Mouse (Mus musculus): ENCODE results near the gene Hoxb5. TPM values are rescaled to one million over a fixed set of nuclear protein-coding genes. Genes with fewer than 3 reads are reported as not detected.
A peak's percentile ranks its signal among the peaks of the same experiment; 100 is the strongest.

Gene Hoxb5
- polyA plus RNA-seq, 1 experiment from 2014 or later, result 157 TPM

- Histone ChIP-seq H3K36me3 (replicated peaks; ENCODE audit: control insufficient read depth, insufficient read depth) (no peaks in the 10 kb centered on the region), H3K9ac (peak overlapping the region; percentile 97), H3K9me3 (ENCODE audit: control insufficient read depth, low read length) (no peaks in the 10 kb centered on the region), H3K27ac (peak overlapping the region; percentile 99), H3K4me2 (replicated peaks) (peak overlapping the region; percentile 77), H3K4me3 (replicated peaks; ENCODE audit: low read length) (peak overlapping the region; percentile 48), H3K27me3 (ENCODE audit: control insufficient read depth, insufficient read depth, low read length) (peaks cover 89% of the 10 kb centered on the region), H3K4me1 (replicated peaks; ENCODE audit: control insufficient read depth, insufficient read depth, low read length) (no peaks in the 10 kb centered on the region)
- DNase-seq (ENCODE audit: low spot score) (no peak), ATAC-seq (ENCODE audit: low FRiP score) (no peak)
- 11% methylated on average over 5 of the region's 5 CpGs for WGBS
Measured at GRCm38 (mm10) chr11:96321846-96322245, 18.7 kb downstream of the Hoxb5 start.

DNA sequence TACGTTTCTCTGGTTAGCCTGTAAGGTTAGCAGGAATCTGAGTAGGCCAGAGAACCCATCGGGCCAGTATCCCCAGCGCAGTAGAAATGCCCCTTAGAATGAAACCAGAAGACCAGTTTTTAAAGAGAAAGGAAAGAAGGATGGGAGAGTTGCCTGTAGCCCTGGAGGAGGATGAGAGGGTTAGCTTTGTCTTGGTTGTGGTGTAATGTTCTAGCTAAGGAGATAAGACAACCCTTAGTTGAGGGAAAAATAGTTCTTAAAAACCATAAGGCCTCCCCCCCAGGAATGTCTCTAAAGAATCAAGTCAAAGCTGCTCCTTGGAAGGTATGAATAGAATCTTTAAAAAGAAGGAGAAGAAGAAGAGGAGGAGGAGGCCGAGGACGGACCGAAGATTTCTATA is 19.6 kb downstream of the Hoxb5 start:
- H3K27ac ChIP-seq, result peak overlapping the region; percentile 99
- 5% methylated on average over 6 of the region's 6 CpGs for WGBS
- peak overlapping the region; percentile 48 for H3K4me3 ChIP-seq (replicated peaks; ENCODE audit: low read length)
- no peak for DNase-seq (ENCODE audit: low spot score)
- no peaks in the 10 kb centered on the region for H3K4me1 ChIP-seq (replicated peaks; ENCODE audit: control insufficient read depth, insufficient read depth, low read length)
- H3K27me3 ChIP-seq (ENCODE audit: control insufficient read depth, insufficient read depth, low read length), result peaks cover 96% of the 10 kb centered on the region
- H3K36me3 ChIP-seq (replicated peaks; ENCODE audit: control insufficient read depth, insufficient read depth), result no peaks in the 10 kb centered on the region
- peak overlapping the region; percentile 77 for H3K4me2 ChIP-seq (replicated peaks)
- H3K9ac ChIP-seq, result peak overlapping the region; percentile 97
- ATAC-seq (ENCODE audit: low FRiP score), result no peak
- H3K9me3 ChIP-seq (ENCODE audit: control insufficient read depth, low read length), result no peaks in the 10 kb centered on the region

DNA sequence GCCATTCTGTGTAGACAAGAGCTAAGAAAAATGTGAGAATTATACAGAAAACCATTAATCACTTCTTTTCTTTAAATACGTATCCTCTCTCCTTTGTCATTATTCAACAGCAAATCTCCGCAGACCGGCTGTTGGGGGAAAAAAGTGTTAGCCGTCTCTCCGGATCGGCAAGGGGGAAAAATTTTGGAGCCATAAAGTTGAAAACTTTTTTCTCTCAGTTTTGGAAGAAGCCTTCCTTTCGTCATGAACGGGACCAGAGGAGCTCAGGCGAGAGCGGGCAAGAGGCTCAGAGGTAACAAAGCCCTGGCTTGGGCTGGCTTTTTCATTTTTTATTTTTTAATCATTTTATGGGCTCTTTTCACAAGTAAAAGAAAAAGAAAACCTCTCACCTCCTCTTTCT is 20.0 kb downstream of the Hoxb5 start, which contains the start of gene Hoxb3:
Gene Hoxb3 (plus strand): TSS at position 173 of the 400 bp plus-strand sequence.
- peak within 1 kb of the TSS; percentile 99 for H3K27ac ChIP-seq
- ATAC-seq (ENCODE audit: low FRiP score) (no peak), DNase-seq (ENCODE audit: low spot score) (no peak)
- H3K9ac ChIP-seq, result peak within 1 kb of the TSS; percentile 97
- H3K36me3 ChIP-seq (replicated peaks; ENCODE audit: control insufficient read depth, insufficient read depth), result no peaks in the 10 kb centered on the region
- H3K9me3 ChIP-seq (ENCODE audit: control insufficient read depth, low read length), result no peaks in the 10 kb centered on the region
- 3% methylated on average over 10 of the region's 10 CpGs for WGBS
- H3K4me2 ChIP-seq (replicated peaks), result peak within 1 kb of the TSS; percentile 77
- H3K4me3 ChIP-seq (replicated peaks; ENCODE audit: low read length), result peak within 1 kb of the TSS; percentile 48
- peaks cover 96% of the 10 kb centered on the region for H3K27me3 ChIP-seq (ENCODE audit: control insufficient read depth, insufficient read depth, low read length)
- no peaks in the 10 kb centered on the region for H3K4me1 ChIP-seq (replicated peaks; ENCODE audit: control insufficient read depth, insufficient read depth, low read length)

DNA sequence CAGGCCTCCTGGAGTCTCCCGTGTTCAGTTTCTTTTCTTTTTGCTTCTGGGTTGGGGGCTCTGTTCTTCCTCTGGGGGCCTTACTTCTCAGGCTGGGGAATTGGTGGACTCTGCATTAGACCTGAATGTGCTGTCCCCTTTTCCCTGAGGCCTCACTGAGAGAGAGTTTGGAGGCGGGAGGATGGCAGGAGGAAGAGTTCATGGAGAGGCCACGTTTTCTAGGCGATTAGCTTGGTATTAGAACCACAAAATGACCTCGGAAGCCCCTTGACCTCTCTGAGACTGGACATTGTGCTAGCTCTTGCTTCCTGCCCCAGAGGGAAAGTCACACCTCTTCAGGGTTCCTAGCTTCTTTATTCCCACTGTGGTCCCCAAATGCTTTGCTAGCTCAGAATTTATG is 21.0 kb downstream of the Hoxb5 start:
- Histone ChIP-seq H3K36me3 (replicated peaks; ENCODE audit: control insufficient read depth, insufficient read depth) (no peaks in the 10 kb centered on the region), H3K27me3 (ENCODE audit: control insufficient read depth, insufficient read depth, low read length) (peaks cover 96% of the 10 kb centered on the region), H3K9ac (peak overlapping the region; percentile 97), H3K4me3 (replicated peaks; ENCODE audit: low read length) (peak overlapping the region; percentile 48), H3K4me2 (replicated peaks) (peak overlapping the region; percentile 77), H3K4me1 (replicated peaks; ENCODE audit: control insufficient read depth, insufficient read depth, low read length) (no peaks in the 10 kb centered on the region), H3K27ac (peak overlapping the region; percentile 99), H3K9me3 (ENCODE audit: control insufficient read depth, low read length) (no peaks in the 10 kb centered on the region)
- whole genome bisulfite sequencing, result 1% methylated on average over 5 of the region's 5 CpGs
- DNase-seq (ENCODE audit: low spot score), result no peak
- ATAC-seq (ENCODE audit: low FRiP score), result no peak

DNA sequence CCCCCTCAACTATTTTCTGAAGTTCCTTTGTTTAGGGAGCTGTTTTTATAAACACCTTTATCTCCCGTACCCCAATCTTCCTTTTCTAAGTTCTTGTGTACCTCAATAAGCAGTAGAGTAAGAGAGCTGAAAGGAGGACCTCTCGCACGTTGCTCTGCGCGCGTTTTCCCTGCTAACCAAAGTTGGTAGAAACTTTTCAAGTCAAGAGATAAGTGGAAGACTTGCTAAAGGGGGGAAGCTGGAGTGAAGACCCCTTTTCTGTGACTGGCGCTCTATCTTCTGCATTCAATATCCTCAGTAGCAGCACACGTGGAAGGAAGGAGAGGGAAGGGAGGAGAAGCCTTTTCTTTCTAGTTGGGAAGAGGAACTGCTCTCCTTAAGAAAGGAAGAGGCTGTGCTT is 21.8 kb downstream of the Hoxb5 start:
- peak overlapping the region; percentile 99 for H3K27ac ChIP-seq
- no peaks in the 10 kb centered on the region for H3K9me3 ChIP-seq (ENCODE audit: control insufficient read depth, low read length)
- H3K4me2 ChIP-seq (replicated peaks), result peak overlapping the region; percentile 77
- peaks cover 96% of the 10 kb centered on the region for H3K27me3 ChIP-seq (ENCODE audit: control insufficient read depth, insufficient read depth, low read length)
- no peak for ATAC-seq (ENCODE audit: low FRiP score)
- 2% methylated on average over 8 of the region's 8 CpGs for WGBS
- peak overlapping the region; percentile 97 for H3K9ac ChIP-seq
- no peaks in the 10 kb centered on the region for H3K36me3 ChIP-seq (replicated peaks; ENCODE audit: control insufficient read depth, insufficient read depth)
- H3K4me1 ChIP-seq (replicated peaks; ENCODE audit: control insufficient read depth, insufficient read depth, low read length), result no peaks in the 10 kb centered on the region
- no peak for DNase-seq (ENCODE audit: low spot score)
- peak overlapping the region; percentile 48 for H3K4me3 ChIP-seq (replicated peaks; ENCODE audit: low read length)

DNA sequence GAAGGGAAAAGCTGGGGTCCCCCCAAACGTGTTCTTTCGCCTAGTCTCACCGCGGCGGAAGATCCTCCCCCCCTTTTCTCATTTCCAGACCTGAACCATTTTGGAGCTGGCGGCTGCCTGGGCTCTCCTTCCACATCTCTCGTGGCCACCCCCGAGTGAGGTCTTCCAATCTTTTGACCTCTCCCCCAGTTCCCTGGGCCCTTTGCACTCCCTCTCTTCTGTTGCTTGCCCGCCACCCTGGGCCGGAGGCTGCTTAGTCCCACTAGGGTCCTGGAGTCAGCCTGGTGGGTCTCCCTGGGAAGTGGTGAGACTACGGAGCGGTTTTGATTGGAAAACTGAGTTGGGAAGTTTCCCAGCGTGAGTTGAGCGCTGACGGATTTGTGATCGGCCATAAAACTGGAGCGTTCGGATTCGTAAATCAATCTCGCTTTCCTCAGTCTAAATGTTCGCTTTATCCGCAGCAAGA is 22.6 kb downstream of the Hoxb5 start:
- H3K27me3 ChIP-seq (ENCODE audit: control insufficient read depth, insufficient read depth, low read length), result peaks cover 96% of the 10 kb centered on the region
- peak overlapping the region; percentile 77 for H3K4me2 ChIP-seq (replicated peaks)
- peak overlapping the region; percentile 99 for H3K27ac ChIP-seq
- H3K9ac ChIP-seq, result peak overlapping the region; percentile 97
- WGBS, result under 1% methylated on average over 22 of the region's 22 CpGs
- no peaks in the 10 kb centered on the region for H3K4me1 ChIP-seq (replicated peaks; ENCODE audit: control insufficient read depth, insufficient read depth, low read length)
- H3K4me3 ChIP-seq (replicated peaks; ENCODE audit: low read length), result peak overlapping the region; percentile 48
- H3K9me3 ChIP-seq (ENCODE audit: control insufficient read depth, low read length), result no peaks in the 10 kb centered on the region
- no peak for ATAC-seq (ENCODE audit: low FRiP score)
- DNase-seq (ENCODE audit: low spot score), result no peak
- no peaks in the 10 kb centered on the region for H3K36me3 ChIP-seq (replicated peaks; ENCODE audit: control insufficient read depth, insufficient read depth)

DNA sequence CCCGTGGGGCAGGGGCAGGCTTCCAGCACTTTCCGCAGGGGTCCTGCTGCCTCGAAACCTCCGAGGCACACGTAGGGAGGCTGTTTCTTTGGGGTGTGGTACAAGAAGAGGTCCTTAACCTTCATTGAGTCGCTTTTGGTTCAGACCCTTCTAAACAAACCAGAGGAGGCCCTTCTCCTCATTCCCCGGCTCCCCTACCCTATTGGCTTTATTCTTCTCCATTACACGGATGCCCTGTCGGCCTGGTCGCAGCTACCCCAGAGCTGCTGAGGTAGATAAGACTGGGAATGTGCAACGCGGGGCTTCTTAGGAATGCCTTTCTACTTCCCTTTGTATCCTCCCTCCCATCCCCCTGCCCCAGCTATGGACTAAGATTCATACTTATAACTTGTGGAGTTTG is 23.6 kb downstream of the Hoxb5 start:
- Histone ChIP-seq H3K9me3 (ENCODE audit: control insufficient read depth, low read length) (no peaks in the 10 kb centered on the region), H3K9ac (peak overlapping the region; percentile 97), H3K27ac (peak overlapping the region; percentile 99), H3K4me2 (replicated peaks) (peak overlapping the region; percentile 77), H3K27me3 (ENCODE audit: control insufficient read depth, insufficient read depth, low read length) (peaks cover 93% of the 10 kb centered on the region), H3K4me1 (replicated peaks; ENCODE audit: control insufficient read depth, insufficient read depth, low read length) (no peaks in the 10 kb centered on the region), H3K4me3 (replicated peaks; ENCODE audit: low read length) (peak overlapping the region; percentile 48), H3K36me3 (replicated peaks; ENCODE audit: control insufficient read depth, insufficient read depth) (no peaks in the 10 kb centered on the region)
- DNase-seq (ENCODE audit: low spot score) (no peak), ATAC-seq (ENCODE audit: low FRiP score) (no peak)
- WGBS, result 3% methylated on average over 12 of the region's 12 CpGs

DNA sequence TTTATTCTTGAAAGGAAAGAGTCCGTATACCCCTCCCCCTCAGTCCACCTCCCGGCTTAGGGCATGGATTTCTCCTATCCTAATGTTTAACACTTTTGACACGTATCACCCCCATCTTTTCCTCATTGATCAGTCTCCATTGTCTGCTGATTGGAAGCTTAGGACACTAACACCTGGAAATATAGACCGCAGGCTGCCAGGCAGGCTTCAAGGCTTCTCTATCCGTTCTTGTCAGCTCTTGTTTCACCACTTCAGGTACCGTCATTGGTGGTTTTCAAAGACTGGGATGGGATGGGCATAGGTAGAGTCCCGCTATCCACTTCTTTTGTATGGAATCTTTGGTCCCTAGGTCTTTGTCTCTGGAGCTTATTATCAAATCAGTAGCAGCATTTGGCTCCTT is 24.0 kb downstream of the Hoxb5 start:
- Histone ChIP-seq H3K4me1 (replicated peaks; ENCODE audit: control insufficient read depth, insufficient read depth, low read length) (no peaks in the 10 kb centered on the region), H3K36me3 (replicated peaks; ENCODE audit: control insufficient read depth, insufficient read depth) (no peaks in the 10 kb centered on the region), H3K27me3 (ENCODE audit: control insufficient read depth, insufficient read depth, low read length) (peaks cover 88% of the 10 kb centered on the region), H3K9ac (peak overlapping the region; percentile 97), H3K4me2 (replicated peaks) (peak overlapping the region; percentile 77), H3K4me3 (replicated peaks; ENCODE audit: low read length) (peak overlapping the region; percentile 48), H3K9me3 (ENCODE audit: control insufficient read depth, low read length) (no peaks in the 10 kb centered on the region), H3K27ac (peak overlapping the region; percentile 99)
- 5% methylated on average over 7 of the region's 7 CpGs for WGBS
- no peak for DNase-seq (ENCODE audit: low spot score)
- no peak for ATAC-seq (ENCODE audit: low FRiP score)

DNA sequence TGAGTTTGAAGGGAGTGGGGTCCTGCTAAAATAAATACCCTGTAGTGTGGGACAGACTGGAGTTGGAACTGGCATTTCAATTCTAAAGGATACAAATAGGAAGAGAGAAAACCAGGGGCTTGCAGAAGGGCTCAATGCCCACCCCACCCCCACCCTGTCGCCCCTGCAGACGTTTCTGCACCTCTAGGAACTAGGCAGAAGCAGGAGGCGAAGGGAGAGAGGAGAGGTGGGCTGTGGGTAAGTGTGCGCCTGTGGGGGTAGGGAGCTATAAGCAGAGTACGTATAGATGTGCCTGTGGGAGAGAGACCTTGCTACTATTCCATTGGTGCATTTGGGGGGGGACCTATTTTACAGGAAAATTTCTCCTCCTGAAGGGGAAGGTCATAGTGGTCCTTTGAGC is 24.6 kb downstream of the Hoxb5 start:
- peak overlapping the region; percentile 97 for H3K9ac ChIP-seq
- DNase-seq (ENCODE audit: low spot score) (no peak), ATAC-seq (ENCODE audit: low FRiP score) (peak; percentile 68)
- H3K27ac ChIP-seq, result peak overlapping the region; percentile 99
- H3K9me3 ChIP-seq (ENCODE audit: control insufficient read depth, low read length), result no peaks in the 10 kb centered on the region
- 4% methylated on average over 5 of the region's 5 CpGs for WGBS
- peak overlapping the region; percentile 48 for H3K4me3 ChIP-seq (replicated peaks; ENCODE audit: low read length)
- peaks cover 84% of the 10 kb centered on the region for H3K27me3 ChIP-seq (ENCODE audit: control insufficient read depth, insufficient read depth, low read length)
- H3K36me3 ChIP-seq (replicated peaks; ENCODE audit: control insufficient read depth, insufficient read depth), result 0 out of 2 replicates have a peak, but pooled peaks cover 2% of the 10 kb centered on the region
- H3K4me1 ChIP-seq (replicated peaks; ENCODE audit: control insufficient read depth, insufficient read depth, low read length), result no peaks in the 10 kb centered on the region
- peak overlapping the region; percentile 77 for H3K4me2 ChIP-seq (replicated peaks)

DNA sequence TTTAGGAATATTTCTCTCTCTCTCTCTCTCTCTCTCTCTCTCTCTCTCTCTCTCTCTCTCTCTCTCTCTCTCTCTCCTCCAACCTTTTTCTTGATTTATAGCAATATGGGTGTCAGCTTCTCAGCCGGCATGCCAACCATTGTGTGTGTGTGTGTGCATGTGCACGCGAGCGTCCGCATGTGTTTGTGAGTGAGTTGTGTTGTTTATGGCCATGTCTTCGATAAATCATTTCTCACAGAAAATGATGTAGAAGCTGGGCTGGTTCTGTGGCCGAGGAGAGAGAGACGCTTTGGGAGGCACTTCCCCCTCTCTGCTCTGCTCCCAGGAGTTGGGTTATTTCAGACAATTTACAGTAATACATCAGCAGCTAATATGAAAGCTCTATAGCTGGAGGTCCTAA is 25.5 kb downstream of the Hoxb5 start:
- peak overlapping the region; percentile 97 for H3K9ac ChIP-seq
- peak overlapping the region; percentile 77 for H3K4me2 ChIP-seq (replicated peaks)
- H3K4me3 ChIP-seq (replicated peaks; ENCODE audit: low read length), result peak overlapping the region; percentile 48
- no peaks in the 10 kb centered on the region for H3K9me3 ChIP-seq (ENCODE audit: control insufficient read depth, low read length)
- 0 out of 2 replicates have a peak, but pooled peaks cover 6% of the 10 kb centered on the region for H3K36me3 ChIP-seq (replicated peaks; ENCODE audit: control insufficient read depth, insufficient read depth)
- no peak for ATAC-seq (ENCODE audit: low FRiP score)
- peaks cover 85% of the 10 kb centered on the region for H3K27me3 ChIP-seq (ENCODE audit: control insufficient read depth, insufficient read depth, low read length)
- no peaks in the 10 kb centered on the region for H3K4me1 ChIP-seq (replicated peaks; ENCODE audit: control insufficient read depth, insufficient read depth, low read length)
- H3K27ac ChIP-seq, result peak overlapping the region; percentile 99
- 7% methylated on average over 8 of the region's 8 CpGs for WGBS
- no peak for DNase-seq (ENCODE audit: low spot score)
